Mouse (Mus musculus) lung, postnatal 25 days (tissue): ENCODE results near the gene Hist1h2bm.
"Not testable (repeated sequence)": the region's sequence is repeated elsewhere in the genome, so short reads cannot be mapped to it uniquely, and the experiment has no call there.

Source experiments
- DNase-seq: peaks from one replicate; pipeline ENCODE4 v3.0.0; 2022; ENCODE audit warnings: low spot score

Hist1h2bm gene

GRCm38 (mm10) chr13:21727948-21728572 is 6.2 kb downstream of the Hist1h2bm start:
- DNase-seq: no peak

- no peak for DNase-seq
Observed at GRCm38 (mm10) chr13:21729544-21729943, 7.7 kb downstream of the Hist1h2bm start.

- no peak for DNase-seq
Observed at GRCm38 (mm10) chr13:21733466-21733865, 11.6 kb downstream of the Hist1h2bm start.

GRCm38 (mm10) chr13:21734010-21734905 is 12.4 kb downstream of the Hist1h2bm start:
- DNase-seq: peak; percentile 89

- DNase-seq: peak; percentile 66
Observed at GRCm38 (mm10) chr13:21734906-21735767, 13.3 kb downstream of the Hist1h2bm start, which contains the start of gene Hist1h4j. Gene Hist1h4j (plus strand): TSS chr13:21735064.

GRCm38 (mm10) chr13:21745006-21745405 is 23.2 kb downstream of the Hist1h2bm start:
- no peak for DNase-seq

- no peak for DNase-seq
Observed at GRCm38 (mm10) chr13:21749387-21750158, 27.7 kb downstream of the Hist1h2bm start.

GRCm38 (mm10) chr13:21750159-21751017 is 28.5 kb downstream of the Hist1h2bm start, which contains the start of gene Hist1h4k:
Gene Hist1h4k (minus strand): TSS chr13:21750505.
- DNase-seq: peak; percentile 89

- DNase-seq: no peak
Observed at GRCm38 (mm10) chr13:21751417-21751816, 29.6 kb downstream of the Hist1h2bm start.

- no peak for DNase-seq
Observed at GRCm38 (mm10) chr13:21751827-21752226, 30.0 kb downstream of the Hist1h2bm start.

- DNase-seq: no peak
Observed at GRCm38 (mm10) chr13:21752356-21752755, 30.5 kb downstream of the Hist1h2bm start.

- DNase-seq: no peak
Observed at GRCm38 (mm10) chr13:21753051-21753523, 31.2 kb downstream of the Hist1h2bm start.

GRCm38 (mm10) chr13:21753524-21754285 is 31.9 kb downstream of the Hist1h2bm start, which contains the start of the genes Hist1h2ak and Hist1h2bn:
Gene Hist1h2ak (minus strand): TSS chr13:21753827.
Gene Hist1h2bn (plus strand): TSS chr13:21754123.
- DNase-seq: peak; percentile 91

GRCm38 (mm10) chr13:21754294-21755001 is 32.6 kb downstream of the Hist1h2bm start:
- DNase-seq: not testable (repeated sequence)

- DNase-seq: no peak
Observed at GRCm38 (mm10) chr13:21755707-21756106, 33.9 kb downstream of the Hist1h2bm start.
